Mouse (Mus musculus) testis, postnatal 10 days (tissue): ENCODE results near the gene Disp3.

Experiments
- DNase-seq: peaks from one replicate; pipeline ENCODE4 v3.0.0; 2021; ENCODE audit warnings: low spot score

Gene Disp3

GRCm38 (mm10) chr4:148215264-148215900 lies 72.4 kb downstream of the Disp3 start:
- DNase-seq = no peak

GRCm38 (mm10) chr4:148214460-148215136 lies 73.2 kb downstream of the Disp3 start:
- no peak for DNase-seq

DNA sequence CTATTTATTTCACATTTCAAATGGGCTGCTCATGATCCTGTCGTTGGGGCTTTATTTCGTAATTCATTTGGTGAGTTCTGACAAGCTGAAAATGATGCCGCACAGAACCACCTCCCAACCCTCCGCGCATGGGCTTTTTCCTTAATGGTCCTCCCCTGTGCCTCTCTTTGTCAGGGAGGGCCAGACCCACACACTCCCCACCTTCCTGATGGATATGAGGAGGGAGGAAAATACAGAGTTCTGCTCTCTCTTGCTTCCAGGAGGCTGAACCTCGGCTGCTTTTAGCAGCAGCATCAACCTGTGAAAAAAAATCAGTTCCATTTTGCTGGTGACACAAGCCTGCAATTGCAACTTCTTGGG lies 82.9 kb downstream of the Disp3 start:
- DNase-seq = no peak

- DNase-seq = no peak
Measured at GRCm38 (mm10) chr4:148204061-148204872, 83.5 kb downstream of the Disp3 start.

DNA sequence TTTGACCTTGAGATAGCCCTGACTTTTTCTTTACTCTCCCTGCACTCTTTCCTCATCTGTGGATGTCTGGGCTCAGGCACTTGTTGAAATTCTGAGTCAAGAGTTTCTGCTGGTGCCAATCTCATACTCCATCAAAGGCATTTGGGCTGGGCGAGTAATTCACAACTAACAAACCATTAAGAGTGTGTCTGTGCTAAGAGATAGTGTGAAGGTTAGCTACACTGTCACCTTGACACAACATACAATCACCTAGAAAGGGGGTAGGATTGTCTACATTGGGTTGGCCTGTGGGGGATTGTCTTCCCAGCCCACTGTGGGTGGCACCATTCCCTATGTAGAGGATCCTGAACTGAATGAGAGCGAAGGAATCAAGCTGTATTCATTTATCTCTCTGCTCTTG lies 84.2 kb downstream of the Disp3 start:
- no peak for DNase-seq

DNA sequence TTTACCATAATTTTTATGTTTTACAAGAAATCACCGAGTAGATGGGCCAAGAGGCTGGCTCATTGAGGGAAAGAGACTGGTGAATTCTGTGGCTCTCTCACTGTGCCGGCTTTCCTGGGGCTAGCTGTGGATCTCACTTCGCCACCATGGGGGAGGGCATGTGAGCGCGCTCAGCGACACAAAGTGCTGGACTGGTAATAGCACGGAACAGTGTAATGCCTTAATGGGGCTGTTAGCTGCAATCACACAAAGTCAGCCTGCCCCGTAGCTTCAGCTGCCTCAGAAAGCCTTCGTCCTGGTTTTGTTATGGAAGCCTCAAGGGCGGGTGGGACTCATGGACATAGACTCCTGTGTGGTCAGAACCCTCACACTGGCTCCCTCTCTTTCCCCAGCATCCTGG lies 89.0 kb downstream of the Disp3 start:
- DNase-seq = no peak

- DNase-seq = no peak
Measured at GRCm38 (mm10) chr4:148194400-148194799, 93.4 kb downstream of the Disp3 start.

- DNase-seq = no peak
Measured at GRCm38 (mm10) chr4:148192707-148193245, 95.0 kb downstream of the Disp3 start.
